ENCODE assay signal across 25 mouse cellular contexts in the genomic region with DNA sequence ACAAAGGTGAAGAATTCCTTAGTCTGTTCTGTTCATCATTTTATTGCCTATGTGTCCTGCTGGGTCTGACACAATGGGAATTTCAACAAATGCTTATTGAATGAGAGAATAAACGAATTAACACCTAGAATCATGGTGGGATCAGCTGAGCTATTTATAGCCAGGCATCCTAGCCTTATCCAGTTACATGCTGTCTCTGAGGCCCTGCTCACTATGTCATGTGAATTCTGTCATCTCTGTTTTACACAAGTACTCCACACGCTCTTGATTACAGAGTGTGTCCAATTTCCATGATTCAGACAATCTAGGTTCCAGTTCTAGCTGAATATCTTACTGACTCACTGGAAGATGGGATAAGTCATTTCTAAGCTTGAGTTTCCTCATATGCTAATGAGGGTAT.
DNase-seq lines count a peak whose midpoint lies in the region; ATAC-seq and TF ChIP-seq lines count a peak whose summit lies in the region.
"Had no signal": no experiment of that assay in that cellular context is flagged by ENCODE, and none has a peak within 500 bp of the region (broad histone marks: within the 10 kb centered on the region; RNA-seq: fewer than 3 reads in every experiment).

No protein-coding gene starts in this region.

- no peaks in the 10 kb centered on the region for H3K27me3 ChIP-seq in heart, embryonic 15.5 days
- H3K27me3 ChIP-seq in Patski, result no peaks in the 10 kb centered on the region
- H3K27me3 ChIP-seq: liver, embryonic 12.5 days; neural tube, embryonic 15.5 days had no signal

- intact Hi-C loops in gastrocnemius, postnatal 36 days (cut with DNase I), result no loop called here
- intact Hi-C loops in heart, postnatal 36 days (cut with DNase I), result no loop called here

- H3K27ac ChIP-seq in heart, embryonic 15.5 days, result peak overlapping the region; percentile 45
- H3K27ac ChIP-seq: kidney, postnatal 0 days; left cerebral cortex, adult 2 months; liver, embryonic 12.5 days; midbrain, embryonic 12.5 days; neural tube, embryonic 15.5 days had no signal

- POLR2A ChIA-PET in Patski (lab: Charles Lee), result no interaction called here

- peak; percentile 26 for DNase-seq in gastrocnemius, adult 18-20 months (ENCODE audit: low spot score)
- no peak for DNase-seq in gastrocnemius, postnatal 36 days
- DNase-seq in heart, postnatal 36 days, result no peak
- peak; percentile 12 for DNase-seq in Patski (ENCODE audit: low read depth, low spot score)
- DNase-seq in skeletal muscle tissue, adult 2 months (ENCODE audit: low read depth, low spot score), result peak; percentile 18
- DNase-seq in kidney, postnatal 36 days, result no peak
- DNase-seq: adrenal gland, postnatal 36 days; cerebellum, adult 9-10 months; embryo, embryonic 11 days; lung, embryonic 14.5 days; lung, postnatal 4 days; thymus, postnatal 14 days had no signal

- WGBS in heart, embryonic 15.5 days, result 37% methylated on average over 2 of the region's 2 CpGs

- peaks cover 16% of the 10 kb centered on the region for H3K4me1 ChIP-seq in heart, embryonic 15.5 days (replicated peaks)
- H3K4me1 ChIP-seq: liver, embryonic 12.5 days had no signal

- H3K36me3 ChIP-seq in heart, embryonic 15.5 days, result peaks cover 3% of the 10 kb centered on the region; the same call in 1 of the 2 replicates
- H3K36me3 ChIP-seq: midbrain, embryonic 12.5 days; neural tube, embryonic 15.5 days had no signal

- no peak for TF ChIP-seq CTCF in Patski (IDR thresholded peaks at IDR 0.05)

- H3K4me3 ChIP-seq in heart, embryonic 15.5 days, result no peak overlapping the region
- H3K4me3 ChIP-seq: erythroblast, embryonic 14.5 days; layer of hippocampus, adult 2 months; left cerebral cortex, adult 2 months; liver, embryonic 12.5 days; midbrain, embryonic 12.5 days; myocyte; neural tube, embryonic 15.5 days had no signal

- CTCF ChIA-PET in Patski (lab: Charles Lee), result interaction anchor here (1.5 kb wide), 1 partner anchor 13 kb away, joined by 5 read pairs; no protein-coding TSS in a partner anchor

- no peak overlapping the region for H3K9ac ChIP-seq in heart, embryonic 15.5 days
- H3K9ac ChIP-seq: liver, embryonic 12.5 days; lung, embryonic 14.5 days; midbrain, embryonic 12.5 days; neural tube, embryonic 15.5 days had no signal

- no peaks in the 10 kb centered on the region for H3K9me3 ChIP-seq in heart, embryonic 15.5 days (replicated peaks)
- H3K9me3 ChIP-seq: G1E; liver, embryonic 12.5 days; midbrain, embryonic 12.5 days; neural tube, embryonic 15.5 days had no signal

- 0 out of 2 replicates have a peak, but pooled peaks have one; percentile 47 for ATAC-seq in heart, embryonic 15.5 days (replicated peaks; ENCODE audit: insufficient number of reproducible peaks, insufficient read depth, low FRiP score, low read depth)
- ATAC-seq in Patski, result no peak
- ATAC-seq: CD4-positive, CD25-positive, alpha-beta regulatory T cell, adult 4 months; hindbrain, embryonic 16.5 days; intestine, postnatal 0 days; liver, embryonic 12.5 days had no signal

- in situ Hi-C loops in Patski (cut with MboI; ENCODE audit: low pct_unique_long_range_greater_than_20kb), result no loop called here

- no peak overlapping the region for H3K4me2 ChIP-seq in heart, embryonic 15.5 days
- H3K4me2 ChIP-seq: liver, embryonic 12.5 days; lung, embryonic 14.5 days; midbrain, embryonic 12.5 days; neural tube, embryonic 15.5 days had no signal

Comparison
In these comparisons a context has a peak if more than half of its experiments do, and no peak if none do; other contexts are left out.
1. DNase-seq: peak in gastrocnemius, adult 18-20 months (single experiment), Patski (single experiment) and skeletal muscle tissue, adult 2 months (single experiment); none in gastrocnemius, postnatal 36 days (0 of 2), heart, postnatal 36 days (0 of 2) and kidney, postnatal 36 days (0 of 2).